Mouse (Mus musculus) stomach, postnatal 0 days (tissue): ENCODE results near the gene Dyrk3.

Experiments
- CTCF ChIP-seq: IDR thresholded peaks from 2 replicates; pipeline ENCODE4 v1.5.1; 2016; ENCODE audit warnings: antibody characterized with exemption, low read depth, mild to moderate bottlenecking, moderate library complexity
- EP300 ChIP-seq: optimal IDR thresholded peaks from 2 replicates; pipeline ENCODE3; 2016; ENCODE audit warnings: antibody characterized with exemption

DNA sequence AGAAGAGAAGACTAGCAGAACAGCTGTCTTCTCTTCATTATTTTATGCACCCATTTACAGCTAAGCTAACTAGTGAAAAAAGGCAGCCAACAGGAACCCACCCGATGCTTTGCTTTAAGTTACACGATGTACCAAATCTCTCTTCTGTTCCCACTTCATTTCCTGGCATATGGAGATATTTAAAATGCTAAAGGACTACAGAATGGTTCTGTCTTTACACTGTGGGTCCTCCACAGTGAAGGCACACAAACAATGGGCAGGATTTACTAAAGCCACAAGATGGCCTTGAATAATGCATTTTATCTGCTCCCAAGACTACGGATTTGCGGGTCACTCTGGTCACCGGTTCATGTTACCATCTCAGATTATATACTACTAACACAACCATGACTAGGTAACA lies 1.0 kb downstream of the Dyrk3 start:
- no peak for TF ChIP-seq CTCF
- TF ChIP-seq EP300, result no peak
